Mouse (Mus musculus) stomach, postnatal 0 days (tissue): ENCODE data around the gene Ankrd60. TPM values are rescaled to one million over a fixed set of nuclear protein-coding genes. Genes with fewer than 3 reads are reported as not detected.
A peak's percentile ranks its signal among the peaks of the same experiment; 100 is the strongest.

Experiments
- ATAC-seq: fragments of 200-750 bp; cut with Nextera tagmentation; 2 replicates; pipeline ENCODE4 v1.8.0; 2017; ENCODE audit not compliant: low FRiP score, low TSS enrichment
- DNase-seq: peaks from one replicate; pipeline ENCODE4 v3.0.0-alpha.2; 2016; ENCODE audit warnings: low spot score
- H3K27ac ChIP-seq: fragments of 300-500 bp; sonication (generic); replicated peaks from 2 replicates; pipeline ENCODE4 v1.5.1; 2014; ENCODE audit warnings: mild to moderate bottlenecking, control low read depth
- H3K27me3 ChIP-seq: fragments of 300-500 bp; sonication (generic); 2 replicates; pipeline ENCODE4 v1.6.1; 2014; ENCODE audit warnings: low read length; ENCODE audit not compliant: control insufficient read depth, insufficient read depth
- H3K36me3 ChIP-seq: fragments of 300-500 bp; sonication (generic); 2 replicates; pipeline ENCODE4 v1.6.1; 2014; ENCODE audit warnings: low read length, mixed read lengths; ENCODE audit not compliant: control insufficient read depth, insufficient read depth
- H3K4me1 ChIP-seq: fragments of 300-500 bp; sonication (generic); replicated peaks from 2 replicates; pipeline ENCODE4 v1.6.1; 2014; ENCODE audit warnings: antibody characterized with exemption; ENCODE audit not compliant: control insufficient read depth, insufficient read depth
- H3K4me2 ChIP-seq: fragments of 300-500 bp; sonication (generic); replicated peaks from 2 replicates; pipeline ENCODE4 v1.6.1; 2014; ENCODE audit warnings: low read depth, mild to moderate bottlenecking, control low read depth, moderate library complexity
- H3K4me3 ChIP-seq: fragments of 300-500 bp; sonication (generic); 2 replicates; pipeline ENCODE4 v1.5.1; 2014; ENCODE audit warnings: low read depth, low read length, control low read depth
- H3K9ac ChIP-seq: fragments of 300-500 bp; sonication (generic); 2 replicates; pipeline ENCODE4 v1.6.1; 2014; ENCODE audit warnings: mild to moderate bottlenecking, low read length, control low read depth, mixed read lengths
- H3K9me3 ChIP-seq: fragments of 300-500 bp; sonication (generic); 2 replicates; pipeline ENCODE4 v1.6.1; 2016; ENCODE audit warnings: low read length; ENCODE audit not compliant: control insufficient read depth
- CTCF ChIP-seq: IDR thresholded peaks from 2 replicates; pipeline ENCODE4 v1.5.1; 2016; ENCODE audit warnings: antibody characterized with exemption, low read depth, mild to moderate bottlenecking, moderate library complexity
- EP300 ChIP-seq: optimal IDR thresholded peaks from 2 replicates; pipeline ENCODE3; 2016; ENCODE audit warnings: antibody characterized with exemption
- WGBS: fragments of 180-500 bp; shearing (Covaris S2); extraction: QIAGEN DNeasy Blood & Tissue Kit; methylation state at CpG from one replicate; pipeline ENCODE4 v1.1.7; 2014; 5-methylcytosine and 5-hydroxymethylcytosine counted together
- polyA plus RNA-seq: library from polyadenylated mRNA; unstranded; fragments of >200 nt; fragmentation: Nextera tagmentation; extraction: Ambion mirVana; gene quantifications from 2 replicates; pipeline ENCODE4 v1.2.1, GENCODE M21; 2015

The Ankrd60 gene
- polyA plus RNA-seq, 1 experiment from 2014 or later = not detected

DNA sequence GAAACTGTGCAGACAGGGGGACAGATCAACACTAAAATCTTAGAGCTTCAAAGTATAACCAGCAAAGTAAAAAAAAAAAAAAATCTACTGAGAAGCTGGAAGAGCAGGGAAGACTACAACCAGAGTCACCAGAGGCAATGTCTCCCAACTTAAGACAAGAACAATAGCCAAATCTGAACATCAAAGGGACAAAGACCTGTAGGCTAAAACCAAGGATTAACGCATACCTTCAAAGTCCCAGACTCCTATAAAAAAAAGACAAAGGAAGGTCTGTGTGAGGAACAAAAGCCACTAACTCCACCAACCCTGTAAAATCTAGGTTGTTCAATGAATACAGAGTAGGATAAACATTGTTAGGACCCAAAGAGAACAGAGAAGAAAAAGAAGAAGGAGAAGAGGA is 23.7 kb upstream of the Ankrd60 start:
- 97% methylated on average over 1 of the region's 1 CpGs for WGBS
- no peak for ATAC-seq

GRCm38 (mm10) chr2:173595374-173595781 is 17.2 kb upstream of the Ankrd60 start:
- TF ChIP-seq EP300 = no peak
- TF ChIP-seq CTCF = peak; percentile 60
- DNase-seq = no peak
- no peak for ATAC-seq
- Histone ChIP-seq H3K4me2 (no peak overlapping the region), H3K9ac (no peak overlapping the region), H3K36me3 (no peaks in the 10 kb centered on the region; the same call in 1 of the 2 replicates), H3K27me3 (no peaks in the 10 kb centered on the region), H3K4me1 (no peaks in the 10 kb centered on the region), H3K9me3 (no peaks in the 10 kb centered on the region), H3K27ac (no peak overlapping the region), H3K4me3 (no peak overlapping the region)
- 64% methylated on average over 10 of the region's 10 CpGs for WGBS

More for the DNA sequence above, 23.7 kb upstream of the Ankrd60 start:
- Histone ChIP-seq H3K27me3 (no peaks in the 10 kb centered on the region), H3K9ac (no peak overlapping the region), H3K4me1 (no peaks in the 10 kb centered on the region), H3K36me3 (no peaks in the 10 kb centered on the region; the same call in 1 of the 2 replicates), H3K4me3 (no peak overlapping the region), H3K4me2 (no peak overlapping the region), H3K27ac (no peak overlapping the region), H3K9me3 (no peaks in the 10 kb centered on the region)
- no peak for TF ChIP-seq EP300
- no peak for TF ChIP-seq CTCF
- DNase-seq = no peak

DNA sequence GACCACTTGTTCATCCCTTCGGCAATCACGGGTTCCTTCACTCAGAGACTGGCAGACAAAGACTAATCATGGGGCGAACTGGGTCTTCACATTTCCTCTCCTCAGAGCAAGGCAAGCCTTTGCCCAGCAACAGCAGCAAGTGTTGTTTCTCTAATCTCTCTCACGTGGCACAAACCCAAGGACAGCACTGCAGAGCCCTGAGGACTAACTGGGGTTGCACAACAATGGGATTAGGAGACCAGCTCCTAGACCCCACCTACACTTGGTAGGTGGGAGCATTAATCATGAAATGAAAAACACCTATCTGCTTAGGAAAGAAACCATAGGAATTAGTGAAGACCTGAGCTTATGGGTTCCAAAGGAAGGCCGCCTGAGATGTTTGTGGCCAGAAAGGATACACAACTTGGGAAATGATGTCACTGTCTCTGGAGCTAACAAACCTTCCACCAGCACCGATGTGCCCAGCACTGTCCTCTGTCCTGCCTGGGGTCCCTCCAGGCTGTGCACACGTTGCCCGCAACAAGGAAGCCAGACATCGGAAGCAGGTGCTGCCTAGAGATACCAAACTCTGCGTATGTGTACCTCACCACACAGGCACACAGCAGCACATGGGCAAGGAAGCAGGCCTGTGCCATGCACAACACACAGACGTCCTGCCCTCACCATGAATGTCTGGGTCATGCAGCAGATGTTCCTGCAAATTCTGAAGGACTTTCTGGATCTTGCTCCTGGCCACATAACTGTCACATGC is 16.3 kb upstream of the Ankrd60 start:
- no peaks in the 10 kb centered on the region for H3K4me1 ChIP-seq
- ATAC-seq = no peak
- no peak overlapping the region for H3K27ac ChIP-seq
- H3K9me3 ChIP-seq = no peaks in the 10 kb centered on the region
- no peak for DNase-seq
- H3K4me2 ChIP-seq = no peak overlapping the region
- no peak for TF ChIP-seq CTCF
- TF ChIP-seq EP300 = no peak
- no peak overlapping the region for H3K4me3 ChIP-seq
- no peaks in the 10 kb centered on the region; the same call in 1 of the 2 replicates for H3K36me3 ChIP-seq
- H3K27me3 ChIP-seq = no peaks in the 10 kb centered on the region
- no peak overlapping the region for H3K9ac ChIP-seq
- 77% methylated on average over 11 of the region's 11 CpGs for WGBS

- no peak for ATAC-seq
Observed at GRCm38 (mm10) chr2:173593841-173594240, 15.7 kb upstream of the Ankrd60 start.

DNA sequence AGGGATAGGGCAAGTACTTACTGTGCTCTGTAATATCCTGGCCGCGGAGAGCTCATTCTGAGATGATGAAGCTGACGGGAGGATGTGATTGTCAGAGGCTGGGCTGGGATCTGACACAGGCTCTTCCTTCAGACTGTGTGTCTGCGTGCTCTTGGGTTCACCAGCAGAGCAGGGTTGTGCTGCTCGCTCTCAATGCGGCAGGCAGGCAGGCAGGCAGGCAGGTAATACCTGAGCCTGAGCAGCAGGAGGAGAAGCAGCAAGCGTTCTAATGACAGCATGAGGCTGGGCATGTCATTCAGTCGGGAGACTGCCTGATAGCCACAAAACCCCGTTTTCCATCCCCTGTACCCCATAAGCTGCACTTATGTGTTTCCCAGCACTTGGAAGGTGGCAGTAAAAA is 14.6 kb upstream of the Ankrd60 start:
- H3K4me2 ChIP-seq = no peak overlapping the region
- WGBS = 73% methylated on average over 9 of the region's 9 CpGs
- no peaks in the 10 kb centered on the region for H3K9me3 ChIP-seq
- no peaks in the 10 kb centered on the region for H3K27me3 ChIP-seq
- H3K4me3 ChIP-seq = no peak overlapping the region
- TF ChIP-seq CTCF (0 out of 2 replicates have a peak, but pooled peaks have one; percentile 2), EP300 (no peak)
- DNase-seq = no peak
- no peak overlapping the region for H3K9ac ChIP-seq
- H3K27ac ChIP-seq = no peak overlapping the region
- H3K36me3 ChIP-seq = no peaks in the 10 kb centered on the region; the same call in 1 of the 2 replicates
- no peak for ATAC-seq
- H3K4me1 ChIP-seq = no peaks in the 10 kb centered on the region

More at GRCm38 (mm10) chr2:173593841-173594240, 15.7 kb upstream of the Ankrd60 start:
- Histone ChIP-seq H3K27me3 (no peaks in the 10 kb centered on the region), H3K36me3 (no peaks in the 10 kb centered on the region; the same call in 1 of the 2 replicates), H3K9me3 (no peaks in the 10 kb centered on the region), H3K27ac (no peak overlapping the region), H3K4me1 (no peaks in the 10 kb centered on the region), H3K9ac (no peak overlapping the region), H3K4me3 (no peak overlapping the region), H3K4me2 (no peak overlapping the region)
- no peak for DNase-seq
- 55% methylated on average over 4 of the region's 4 CpGs for WGBS
- TF ChIP-seq CTCF = no peak
- no peak for TF ChIP-seq EP300

GRCm38 (mm10) chr2:173587411-173587810 is 9.2 kb upstream of the Ankrd60 start:
- ATAC-seq (no peak), DNase-seq (no peak)
- no peaks in the 10 kb centered on the region for H3K9me3 ChIP-seq
- TF ChIP-seq CTCF = no peak
- no peak overlapping the region for H3K27ac ChIP-seq
- no peak overlapping the region for H3K9ac ChIP-seq
- no peaks in the 10 kb centered on the region; the same call in 1 of the 2 replicates for H3K36me3 ChIP-seq
- no peak overlapping the region for H3K4me3 ChIP-seq
- no peaks in the 10 kb centered on the region for H3K4me1 ChIP-seq
- 0 out of 2 replicates have a peak, but pooled peaks cover 3% of the 10 kb centered on the region for H3K27me3 ChIP-seq
- no peak overlapping the region for H3K4me2 ChIP-seq
- WGBS = 81% methylated on average over 5 of the region's 5 CpGs
